Mouse (Mus musculus) olfactory bulb, adult 2 months (tissue): ENCODE measurements at regions not wholly inside any gene's neighbourhood (a gene's known extent, or its start where the extent isn't known, plus 50 kb on each side); places are given as distances from the start of the nearest gene placed in this dataset.

Experiments used
- CTCF ChIP-seq: fragments of 200-500 bp; IDR thresholded peaks from 2 replicates; pipeline ENCODE4 v1.5.1; 2012; ENCODE audit warnings: low read depth, mild to moderate bottlenecking, low read length, moderate library complexity; ENCODE audit not compliant: insufficient read depth
- POLR2A ChIP-seq: fragments of 200-500 bp; IDR thresholded peaks from 2 replicates; pipeline ENCODE4 v1.6.1; 2012; ENCODE audit warnings: mild to moderate bottlenecking, low read depth, low read length, moderate library complexity; ENCODE audit not compliant: insufficient read depth

DNA sequence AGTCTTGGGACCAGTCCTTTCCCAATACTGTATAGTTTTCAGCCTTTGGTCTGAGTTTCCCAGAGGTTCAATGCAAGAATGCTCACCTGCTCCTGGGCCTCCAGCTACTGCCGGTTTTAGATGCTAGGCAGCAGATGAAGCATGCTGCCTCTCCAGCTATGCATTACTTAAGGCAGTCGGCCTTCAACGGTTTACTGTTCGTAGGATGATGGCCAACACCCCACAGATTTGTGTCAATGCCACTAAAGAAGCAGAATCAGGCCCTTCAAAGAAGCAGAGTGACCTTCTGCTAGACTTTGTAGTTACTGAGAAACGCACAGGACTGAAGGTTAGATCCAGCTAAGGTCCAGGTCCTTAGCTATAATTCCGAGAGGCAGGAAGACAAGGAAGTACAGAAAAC lies 65.0 kb upstream of the Btg3 start:
- TF ChIP-seq POLR2A (no peak), CTCF (no peak)
